Mouse (Mus musculus): ENCODE measurements around the gene Clec2g. TPM values are rescaled to one million over a fixed set of nuclear protein-coding genes. Genes with fewer than 3 reads are reported as not detected.
"Not testable (repeated sequence)": the region's sequence is repeated elsewhere in the genome, so short reads cannot be mapped to it uniquely, and the experiment has no call there.

Clec2g gene
- polyA plus RNA-seq, 1 experiment = not detected

- WGBS = 32% methylated on average over 7 of the region's 7 CpGs
- not testable (repeated sequence) for DNase-seq (ENCODE audit: low read depth, low spot score)
These were observed 75.8 kb downstream of the Clec2g start for GRCm38 (mm10) chr6:129009846-129010504.

- WGBS = 48% methylated on average over 3 of the region's 3 CpGs
- DNase-seq (ENCODE audit: low read depth, low spot score) = no peak
These were observed 76.3 kb downstream of the Clec2g start for GRCm38 (mm10) chr6:129010505-129010873.

- WGBS = 96% methylated on average over 21 of the region's 23 CpGs
- DNase-seq (ENCODE audit: low read depth, low spot score) = not testable (repeated sequence)
These were observed 77.8 kb downstream of the Clec2g start for GRCm38 (mm10) chr6:129012012-129012411.

GRCm38 (mm10) chr6:129012966-129013365 lies 78.8 kb downstream of the Clec2g start:
- 81% methylated on average over 1 of the region's 1 CpGs for WGBS
- no peak for DNase-seq (ENCODE audit: low read depth, low spot score)

- WGBS = 78% methylated on average over 5 of the region's 5 CpGs
These were observed 79.6 kb downstream of the Clec2g start for GRCm38 (mm10) chr6:129013762-129014276.

GRCm38 (mm10) chr6:129014399-129014798 lies 80.2 kb downstream of the Clec2g start:
- 76% methylated on average over 1 of the region's 1 CpGs for WGBS
- no peak for DNase-seq (ENCODE audit: low read depth, low spot score)

More at GRCm38 (mm10) chr6:129013762-129014276, 79.6 kb downstream of the Clec2g start:
- DNase-seq (ENCODE audit: low read depth, low spot score) = no peak

GRCm38 (mm10) chr6:129027451-129028248 lies 93.5 kb downstream of the Clec2g start:
- no peak for DNase-seq (ENCODE audit: low read depth, low spot score)
- WGBS = 81% methylated on average over 8 of the region's 8 CpGs

GRCm38 (mm10) chr6:129030175-129030824 lies 96.1 kb downstream of the Clec2g start:
- 79% methylated on average over 6 of the region's 6 CpGs for WGBS
- no peak for DNase-seq (ENCODE audit: low read depth, low spot score)

GRCm38 (mm10) chr6:129030964-129031363 lies 96.8 kb downstream of the Clec2g start:
- DNase-seq (ENCODE audit: low read depth, low spot score) = no peak
- 73% methylated on average over 2 of the region's 2 CpGs for WGBS

GRCm38 (mm10) chr6:129033397-129033796 lies 99.2 kb downstream of the Clec2g start:
- 73% methylated on average over 2 of the region's 2 CpGs for WGBS
- no peak for DNase-seq (ENCODE audit: low read depth, low spot score)

Other genes starting within 250 kb of the Clec2g start
- 0.26 and 0.27 TPM in 2 replicates for gene Klrb1, start 211.3 kb upstream of the Clec2g start, polyA plus RNA-seq (2012; rRNA removed)
- gene Klrb1c, start 145.2 kb upstream of the Clec2g start, polyA plus RNA-seq (2012; rRNA removed) = 0.21 and 0.31 TPM in 2 replicates
- gene Gm44511, start 108.1 kb upstream of the Clec2g start, polyA plus RNA-seq (2012; rRNA removed) = 1.6 TPM in 1 of 2 replicates, not detected in the other
- 0.79 and 0.93 TPM in 2 replicates for gene Klrb1b, start 108.0 kb upstream of the Clec2g start, polyA plus RNA-seq (2012; rRNA removed)
- 0.25 and 0.59 TPM in 2 replicates for gene Clec2i, start 46.8 kb upstream of the Clec2g start, polyA plus RNA-seq (2012; rRNA removed)
- 2.2 and 2.6 TPM in 2 replicates for gene BC035044, start 43.3 kb upstream of the Clec2g start, polyA plus RNA-seq (2012; rRNA removed)
- gene Klrb1f, start 111.5 kb downstream of the Clec2g start, polyA plus RNA-seq (2012; rRNA removed) = 0.19 and 1.2 TPM in 2 replicates
- gene Clec2e, start 166.5 kb downstream of the Clec2g start, polyA plus RNA-seq (2012; rRNA removed) = 22.5 and 35.0 TPM in 2 replicates
- 122 and 149 TPM in 2 replicates for gene Clec2d, start 246.2 kb downstream of the Clec2g start, polyA plus RNA-seq (2012; rRNA removed)